Mouse (Mus musculus) G1E (cell line): ENCODE results near the gene Slc16a8.

ENCODE experiments used
- CTCF ChIP-seq: IDR thresholded peaks from 2 replicates; pipeline ENCODE4 v1.5.1; 2012; ENCODE audit warnings: low read depth, low read length, inconsistent platforms, mixed read lengths
- TAL1 ChIP-seq: conservative IDR thresholded peaks from 2 replicates; pipeline ENCODE4 v1.6.1; 2012; ENCODE audit warnings: low read depth, low read length, inconsistent platforms, mixed read lengths

GRCm38 (mm10) chr15:79268521-79268920 lies 14.0 kb upstream of the Slc16a8 start:
- TF ChIP-seq CTCF, result no peak
- TF ChIP-seq TAL1, result no peak
